9 mouse cellular contexts compared by ENCODE assay signal in the genomic region with DNA sequence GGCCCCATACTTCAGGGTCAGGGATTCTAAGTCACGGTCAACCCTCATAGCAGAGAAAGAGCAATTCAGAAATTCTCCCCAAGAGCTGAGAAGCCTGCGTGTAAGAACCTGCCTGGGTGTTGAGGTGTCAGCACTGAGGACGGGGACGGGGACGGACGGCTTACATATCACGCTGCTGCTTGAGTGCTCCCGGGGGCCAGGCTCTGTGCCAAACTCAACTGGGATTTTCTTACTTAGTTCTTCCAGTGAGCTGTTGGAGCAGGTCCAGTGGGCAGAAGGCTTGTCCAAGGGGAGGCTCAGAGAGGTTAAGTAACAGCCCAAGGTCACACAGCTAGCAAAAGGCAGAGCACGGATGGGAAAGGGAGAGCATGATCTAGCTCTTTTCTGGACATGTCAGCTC. TPM values are rescaled to one million over a fixed set of nuclear protein-coding genes. Genes with fewer than 3 reads are reported as not detected.
DNase-seq lines count a peak whose midpoint lies in the region; ATAC-seq and TF ChIP-seq lines count a peak whose summit lies in the region.
"Had no signal": no experiment of that assay in that cellular context is flagged by ENCODE, and none has a peak within 500 bp of the region (broad histone marks: within the 10 kb centered on the region; RNA-seq: fewer than 3 reads in every experiment).

No protein-coding gene starts in this region.

- peaks cover 9% of the 10 kb centered on the region for H3K27me3 ChIP-seq in hindbrain, embryonic 10.5 days (ENCODE audit: insufficient read depth, poor library complexity, severe bottlenecking)
- no peaks in the 10 kb centered on the region for H3K27me3 ChIP-seq in hindbrain, embryonic 16.5 days (replicated peaks; ENCODE audit: control insufficient read depth, insufficient read depth, low read length)
- H3K27me3 ChIP-seq in lung, postnatal 0 days (replicated peaks; ENCODE audit: insufficient read depth, low read length), result no peaks in the 10 kb centered on the region

- H3K9ac ChIP-seq in hindbrain, embryonic 16.5 days (ENCODE audit: low read depth, low read length), result no peak overlapping the region
- H3K9ac ChIP-seq in lung, postnatal 0 days (replicated peaks; ENCODE audit: low read depth), result no peak overlapping the region
- H3K9ac ChIP-seq: lung, embryonic 15.5 days had no signal

- H3K27ac ChIP-seq in hindbrain, embryonic 10.5 days, result peak overlapping the region; percentile 63
- H3K27ac ChIP-seq in hindbrain, embryonic 16.5 days (ENCODE audit: low read depth, low read length), result no peak overlapping the region
- H3K27ac ChIP-seq in lung, postnatal 0 days (ENCODE audit: low read length), result no peak overlapping the region
- H3K27ac ChIP-seq: lung, embryonic 15.5 days had no signal

- ATAC-seq in hindbrain, embryonic 16.5 days, result no peak
- ATAC-seq in lung, postnatal 0 days, result peak; percentile 38; the same call in 1 of the 2 replicates

- no peaks in the 10 kb centered on the region for H3K9me3 ChIP-seq in hindbrain, embryonic 10.5 days
- no peaks in the 10 kb centered on the region for H3K9me3 ChIP-seq in hindbrain, embryonic 16.5 days (ENCODE audit: control insufficient read depth, low read length)
- no peaks in the 10 kb centered on the region for H3K9me3 ChIP-seq in lung, postnatal 0 days (ENCODE audit: low read length)
- H3K9me3 ChIP-seq: lung, embryonic 15.5 days had no signal

- WGBS in hindbrain, embryonic 10.5 days, result 87% methylated on average over 9 of the region's 9 CpGs
- 69% methylated on average over 9 of the region's 9 CpGs for WGBS in hindbrain, embryonic 16.5 days
- WGBS in lung, postnatal 0 days, result 26% methylated on average over 9 of the region's 9 CpGs

- H3K4me2 ChIP-seq in hindbrain, embryonic 16.5 days (ENCODE audit: low read length), result no peak overlapping the region
- no peak overlapping the region for H3K4me2 ChIP-seq in lung, postnatal 0 days (replicated peaks; ENCODE audit: low read depth, low read length)
- H3K4me2 ChIP-seq: lung, embryonic 15.5 days had no signal

- no peak overlapping the region for H3K4me3 ChIP-seq in hindbrain, embryonic 10.5 days
- no peak overlapping the region for H3K4me3 ChIP-seq in hindbrain, embryonic 16.5 days (ENCODE audit: low read length)
- H3K4me3 ChIP-seq in lung, postnatal 0 days (ENCODE audit: low read depth, low read length), result no peak overlapping the region
- H3K4me3 ChIP-seq: lung, embryonic 15.5 days had no signal

- peaks cover 4% of the 10 kb centered on the region; the same call in 1 of the 2 replicates for H3K36me3 ChIP-seq in hindbrain, embryonic 10.5 days
- no peaks in the 10 kb centered on the region for H3K36me3 ChIP-seq in hindbrain, embryonic 16.5 days (ENCODE audit: control insufficient read depth, insufficient read depth, low read length)
- no peaks in the 10 kb centered on the region for H3K36me3 ChIP-seq in lung, postnatal 0 days (ENCODE audit: insufficient read depth, low read length)
- H3K36me3 ChIP-seq: lung, embryonic 15.5 days had no signal

- DNase-seq in hindbrain, embryonic 10.5 days (ENCODE audit: low spot score), result no peak
- DNase-seq in c-Kit-positive CD71-positive TER-119-negative erythroid progenitor cells, embryonic 14.5 days (ENCODE audit: low read depth), result peak; percentile 28
- peak; percentile 72 to 79 for DNase-seq in kidney, adult 8-10 months
- DNase-seq in lung, postnatal 0 days (ENCODE audit: low spot score), result peak; percentile 51
- DNase-seq in cerebellum, adult 11-12 months, result no peak
- no peak for DNase-seq in frontal cortex, adult 2 months (ENCODE audit: extremely low spot score in 1 of 2, low spot score in 1 of 2)
- DNase-seq in thymus, postnatal 4 days, result no peak

- TF ChIP-seq CTCF in lung, postnatal 0 days (IDR thresholded peaks at IDR 0.05), result no peak

- no peak for TF ChIP-seq EP300 in lung, postnatal 0 days (IDR thresholded peaks at IDR 0.05)

- H3K4me1 ChIP-seq in hindbrain, embryonic 10.5 days (replicated peaks), result peaks cover 56% of the 10 kb centered on the region
- no peaks in the 10 kb centered on the region for H3K4me1 ChIP-seq in hindbrain, embryonic 16.5 days (ENCODE audit: control insufficient read depth, insufficient read depth, low read depth, low read length)
- H3K4me1 ChIP-seq in lung, postnatal 0 days (ENCODE audit: insufficient read depth, low read depth, low read length), result peaks cover 10% of the 10 kb centered on the region; the same call in 1 of the 2 replicates

RNA-seq across cellular contexts. Expression of gene Alpl, which starts 44.5 kb away (rescaled TPM):
- 23.4 and 26.1 TPM in 2 replicates for polyA plus RNA-seq in hindbrain, embryonic 10.5 days (2016; fragmentation: Nextera tagmentation; extraction: Ambion mirVana)
- 16.9 and 18.0 TPM in 2 replicates for polyA plus RNA-seq in hindbrain, embryonic 16.5 days (2015; fragmentation: Nextera tagmentation; extraction: Ambion mirVana)
- 2.2 and 3.0 TPM in 2 replicates for polyA plus RNA-seq in lung, postnatal 0 days (2015; fragmentation: Nextera tagmentation; extraction: Ambion mirVana)
- polyA plus RNA-seq in frontal cortex, adult 2 months (2012; rRNA removed), result 12.3 and 13.5 TPM in 2 replicates

Comparison
In these comparisons a context has a peak if more than half of its experiments do, and no peak if none do; other contexts are left out.
1. DNase-seq: peak in c-Kit-positive CD71-positive TER-119-negative erythroid progenitor cells, embryonic 14.5 days (single experiment), kidney, adult 8-10 months (2 of 2) and lung, postnatal 0 days (single experiment); none in hindbrain, embryonic 10.5 days (single experiment), cerebellum, adult 11-12 months (single experiment), frontal cortex, adult 2 months (0 of 2) and thymus, postnatal 4 days (single experiment).